Mouse (Mus musculus) cerebellum, adult 2 months (tissue): ENCODE data around the gene Tdrd9.

Experiments
- CTCF ChIP-seq: fragments of 200-500 bp; IDR thresholded peaks from 2 replicates; pipeline ENCODE4 v1.5.1; 2011; ENCODE audit warnings: low read depth, mild to moderate bottlenecking, control low read depth, low read length, moderate library complexity, borderline replicate concordance; ENCODE audit not compliant: insufficient read depth
- POLR2A ChIP-seq: fragments of 200-500 bp; IDR thresholded peaks from 2 replicates; pipeline ENCODE4 v1.6.1; 2011; ENCODE audit warnings: low read length, control low read depth, borderline replicate concordance; ENCODE audit not compliant: insufficient read depth

- TF ChIP-seq CTCF (no peak), POLR2A (no peak)
Measured at GRCm38 (mm10) chr12:111928411-111928966, 42.9 kb upstream of the Tdrd9 start.
